Mouse (Mus musculus): ENCODE results near the gene Fam168b. TPM values are rescaled to one million over a fixed set of nuclear protein-coding genes. Genes with fewer than 3 reads are reported as not detected.

Fam168b gene
- polyA plus RNA-seq, 1 experiment: 43.9 TPM

- Histone ChIP-seq H3K9me3 (peaks cover 12% of the 10 kb centered on the region), H3K36me3 (replicated peaks; ENCODE audit: low read length) (no peaks in the 10 kb centered on the region), H3K4me3 (replicated peaks) (no peak overlapping the region), H3K4me1 (no peaks in the 10 kb centered on the region), H3K27me3 (replicated peaks) (peaks cover 11% of the 10 kb centered on the region)
- TF ChIP-seq GATA1 (IDR thresholded peaks at IDR 0.05; ENCODE audit: borderline replicate concordance, low read length) (no peak), FLI1 (IDR thresholded peaks at IDR 0.05; ENCODE audit: low read length) (no peak)
These were observed 76.0 kb downstream of the Fam168b start for GRCm38 (mm10) chr1:34766899-34767298.

Other genes with a start within 250 kb of the Fam168b start
- gene Plekhb2, start 6.9 kb upstream of the Fam168b start, polyA plus RNA-seq (2012; ENCODE audit: insufficient read depth, low replicate concordance): 1.9 and 2.3 TPM in 2 replicates